Mouse (Mus musculus) bone marrow, adult 2 months (tissue): ENCODE data around the gene Thap8. TPM values are rescaled to one million over a fixed set of nuclear protein-coding genes. Genes with fewer than 3 reads are reported as not detected.
"Not testable (repeated sequence)": the region's sequence is repeated elsewhere in the genome, so short reads cannot be mapped to it uniquely, and the experiment has no call there.

Source experiments
- H3K27ac ChIP-seq: fragments of 200-500 bp; 2 replicates; pipeline ENCODE4 v1.5.1; 2012; ENCODE audit warnings: low read depth, mild to moderate bottlenecking, control low read depth, inconsistent platforms, low read length; ENCODE audit not compliant: control insufficient read depth, poor library complexity, insufficient read depth
- H3K4me1 ChIP-seq: fragments of 200-500 bp; 2 replicates; pipeline ENCODE4 v1.6.1; 2011; ENCODE audit warnings: low read length; ENCODE audit not compliant: control insufficient read depth, insufficient read depth
- H3K4me3 ChIP-seq: fragments of 200-500 bp; replicated peaks from 2 replicates; pipeline ENCODE3; 2011; ENCODE audit warnings: mild to moderate bottlenecking, low read depth, low read length, control low read depth; ENCODE audit not compliant: control insufficient read depth
- CTCF ChIP-seq: fragments of 200-500 bp; IDR thresholded peaks from 2 replicates; pipeline ENCODE4 v1.5.1; 2011; ENCODE audit warnings: low read length, control low read depth; ENCODE audit not compliant: control insufficient read depth, insufficient read depth
- POLR2A ChIP-seq: fragments of 200-500 bp; IDR thresholded peaks from 2 replicates; pipeline ENCODE4 v1.6.1; 2011; ENCODE audit warnings: low read depth, mild to moderate bottlenecking, control low read depth, low read length, borderline replicate concordance; ENCODE audit not compliant: control insufficient read depth
- WGBS: fragments of 180-500 bp; shearing (Covaris S2); methylation state at CpG from one replicate; pipeline ENCODE4 v1.1.7; 2018; 5-methylcytosine and 5-hydroxymethylcytosine counted together
- polyA plus RNA-seq: library from polyadenylated mRNA; stranded (reverse); fragments of >200 nt; gene quantifications from 2 replicates; pipeline ENCODE4 v1.2.4, GENCODE M21; 2011; ENCODE audit warnings: low replicate concordance; ENCODE audit not compliant: missing spikeins, insufficient read depth, insufficient read length

Thap8 gene
- polyA plus RNA-seq, result not detected in 2 replicates

DNA sequence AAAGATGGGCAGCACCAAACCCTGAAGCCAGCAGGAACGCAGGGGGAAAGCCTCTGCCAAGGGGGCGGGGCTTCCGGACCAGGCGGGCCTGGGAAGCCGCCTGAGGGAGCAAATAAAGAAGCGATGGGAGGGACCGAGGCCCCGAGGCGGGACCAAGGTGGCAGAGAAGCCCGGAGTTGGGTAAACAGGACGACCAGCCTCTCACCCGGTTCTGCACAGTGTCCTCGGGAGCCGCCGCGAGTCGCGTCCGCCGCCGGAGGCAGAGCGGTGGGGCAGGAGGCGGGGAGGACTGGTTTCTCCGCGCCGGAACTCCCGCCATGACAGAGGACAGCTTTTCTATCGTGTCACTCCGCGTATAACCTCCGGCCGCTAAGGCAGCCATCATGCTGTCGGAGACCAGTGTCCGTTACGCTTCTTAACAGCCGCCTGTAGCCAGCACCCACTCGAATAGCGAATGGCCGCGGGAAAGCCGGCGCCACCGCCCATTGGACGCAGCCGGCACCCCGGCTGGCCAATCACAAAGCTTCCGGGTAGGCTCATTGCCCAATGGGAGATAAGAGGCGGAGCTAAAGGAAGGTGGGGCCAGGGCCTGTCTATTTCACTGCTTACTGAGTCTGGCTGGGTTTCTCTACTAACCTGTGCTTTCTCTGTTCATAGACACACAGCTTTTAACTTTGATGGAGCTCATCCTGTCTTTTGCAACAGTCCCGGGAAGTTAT is at the start of gene Thap8, which contains the start of gene Wdr62:
Gene Thap8, plus strand, starts transcription at position 144 of the 719 bp plus-strand sequence.
Gene Wdr62, minus strand, starts transcription at position 469 of the 719 bp plus-strand sequence.
- under 1% methylated on average over 49 of the region's 49 CpGs for WGBS
- Histone ChIP-seq H3K4me1 (no peaks in the 10 kb centered on the region; the same call in 1 of the 2 replicates), H3K4me3 (peak within 1 kb of the TSS; percentile 82), H3K27ac (peak within 1 kb of the TSS; percentile 90)
- TF ChIP-seq POLR2A (peak; percentile 60; the same call in 1 of the 2 replicates), CTCF (no peak)

DNA sequence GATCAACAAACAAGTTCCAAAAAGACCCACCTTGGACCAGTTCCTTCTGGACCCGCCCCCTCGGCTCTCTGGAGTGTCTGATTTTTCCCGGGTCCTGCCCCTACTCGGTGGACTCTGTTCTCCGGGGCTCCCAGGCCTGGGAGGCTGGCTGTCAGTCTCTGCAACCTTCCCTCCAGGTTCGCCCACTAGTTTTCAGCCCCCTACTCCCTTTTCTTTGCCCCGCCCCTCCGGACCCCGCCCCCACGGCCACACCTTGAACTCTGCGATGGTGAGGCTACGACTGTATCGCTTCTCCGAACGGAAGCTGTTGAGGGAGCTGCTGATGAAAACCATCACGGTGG is 48.6 kb upstream of the Thap8 start:
- WGBS, result under 1% methylated on average over 16 of the region's 16 CpGs
- peaks cover 1% of the 10 kb centered on the region; the same call in 1 of the 2 replicates for H3K4me1 ChIP-seq
- no peak overlapping the region for H3K27ac ChIP-seq
- no peak for TF ChIP-seq POLR2A
- TF ChIP-seq CTCF, result no peak
- peak overlapping the region; percentile 71 for H3K4me3 ChIP-seq

DNA sequence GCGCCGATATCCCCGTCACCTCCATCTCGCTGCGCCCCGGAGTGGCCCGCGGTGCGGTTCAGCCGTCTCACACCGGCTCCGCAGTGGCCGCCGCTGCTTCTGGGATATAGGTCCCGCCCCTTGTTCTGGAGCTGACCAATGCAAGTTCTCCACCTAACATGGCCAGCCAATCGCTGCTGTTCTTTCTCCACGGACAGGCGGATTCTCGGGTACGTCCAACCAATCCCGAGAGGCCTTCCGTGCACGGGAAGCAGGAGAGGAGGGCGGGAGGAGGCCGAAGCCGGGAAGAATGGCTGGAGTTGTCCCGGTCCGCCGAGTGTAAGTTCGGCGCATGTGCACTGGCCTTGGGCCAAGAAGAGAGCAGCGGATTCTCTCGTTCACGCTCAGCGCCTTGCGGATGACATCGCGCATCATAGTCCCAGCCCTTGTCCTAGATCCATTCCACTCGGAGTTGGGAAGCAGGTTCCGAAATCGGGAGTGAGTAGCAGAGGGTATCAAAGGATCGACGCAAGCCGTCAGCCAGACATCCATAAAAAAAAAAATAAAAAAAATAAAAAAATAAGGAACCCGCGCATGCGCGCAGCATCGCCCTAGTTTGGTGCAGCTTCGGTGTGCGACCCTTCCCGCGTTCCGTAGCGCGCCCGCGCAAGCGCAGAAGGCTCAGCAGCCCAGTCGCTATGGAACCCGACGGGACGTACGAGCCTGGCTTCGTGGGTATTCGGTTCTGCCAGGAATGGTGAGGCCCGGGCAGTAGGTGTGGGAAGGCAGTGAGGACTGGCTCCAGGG is 48.0 kb upstream of the Thap8 start, which contains the start of the genes Polr2i and Tbcb:
Gene Polr2i, plus strand, starts transcription at position 280 of the 786 bp plus-strand sequence.
Gene Tbcb, minus strand, starts transcription at position 604 of the 786 bp plus-strand sequence.
- H3K27ac ChIP-seq, result peak within 1 kb of the TSS; percentile 46
- peak; percentile 69 for TF ChIP-seq POLR2A
- no peak for TF ChIP-seq CTCF
- H3K4me3 ChIP-seq, result peak within 1 kb of the TSS; percentile 71
- H3K4me1 ChIP-seq, result peaks cover 1% of the 10 kb centered on the region; the same call in 1 of the 2 replicates
- under 1% methylated on average over 67 of the region's 67 CpGs for WGBS

DNA sequence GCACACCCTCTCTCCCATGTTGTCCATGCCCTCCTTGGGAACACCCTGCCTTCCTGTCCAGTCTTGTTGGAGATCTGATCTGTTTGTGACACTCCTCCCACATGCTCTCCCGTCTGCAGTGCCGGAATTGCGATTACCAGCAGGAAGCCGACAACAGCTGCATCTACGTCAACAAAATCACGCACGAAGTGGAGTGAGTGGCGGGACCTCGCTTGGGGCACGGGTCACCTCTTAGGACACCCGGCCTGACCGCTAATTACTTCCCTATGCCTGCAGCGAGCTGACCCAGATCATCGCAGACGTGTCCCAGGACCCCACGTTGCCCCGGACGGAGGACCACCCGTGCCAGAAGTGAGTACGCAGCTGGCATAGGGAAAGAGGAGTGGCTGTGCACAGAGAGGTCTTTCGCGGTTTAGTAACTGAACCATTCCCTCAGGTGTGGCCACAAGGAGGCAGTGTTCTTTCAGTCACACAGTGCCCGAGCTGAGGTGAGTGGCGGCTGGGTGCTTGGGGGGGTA is 47.2 kb upstream of the Thap8 start:
- Histone ChIP-seq H3K4me3 (peak overlapping the region; percentile 71), H3K4me1 (peaks cover 1% of the 10 kb centered on the region; the same call in 1 of the 2 replicates), H3K27ac (peak overlapping the region; percentile 30)
- WGBS, result 3% methylated on average over 24 of the region's 24 CpGs
- no peak for TF ChIP-seq POLR2A
- TF ChIP-seq CTCF, result peak; percentile 57

DNA sequence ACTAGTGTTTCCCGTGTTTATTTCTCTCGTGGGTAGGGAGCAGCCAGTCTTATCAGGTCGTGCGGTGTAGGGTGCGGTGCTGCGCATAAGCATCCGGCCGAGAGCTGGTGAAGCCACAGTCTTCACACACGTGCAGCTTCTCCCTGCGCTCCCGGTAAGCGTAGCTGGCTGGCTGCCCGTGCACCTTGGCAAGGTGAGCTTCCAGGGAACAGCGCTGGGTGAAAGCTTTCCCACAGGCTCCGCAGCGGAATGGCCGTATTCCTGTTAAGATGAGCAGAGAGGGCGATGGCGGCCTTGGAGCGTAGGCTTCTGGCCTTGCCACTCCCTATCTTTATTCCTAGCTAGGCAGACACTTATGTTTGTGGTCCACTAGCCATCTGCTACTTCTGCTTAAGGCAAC is 46.5 kb upstream of the Thap8 start:
- H3K27ac ChIP-seq, result no peak overlapping the region
- WGBS, result 87% methylated on average over 20 of the region's 20 CpGs
- TF ChIP-seq POLR2A, result no peak
- TF ChIP-seq CTCF, result no peak
- H3K4me3 ChIP-seq, result no peak overlapping the region
- peaks cover 1% of the 10 kb centered on the region; the same call in 1 of the 2 replicates for H3K4me1 ChIP-seq

DNA sequence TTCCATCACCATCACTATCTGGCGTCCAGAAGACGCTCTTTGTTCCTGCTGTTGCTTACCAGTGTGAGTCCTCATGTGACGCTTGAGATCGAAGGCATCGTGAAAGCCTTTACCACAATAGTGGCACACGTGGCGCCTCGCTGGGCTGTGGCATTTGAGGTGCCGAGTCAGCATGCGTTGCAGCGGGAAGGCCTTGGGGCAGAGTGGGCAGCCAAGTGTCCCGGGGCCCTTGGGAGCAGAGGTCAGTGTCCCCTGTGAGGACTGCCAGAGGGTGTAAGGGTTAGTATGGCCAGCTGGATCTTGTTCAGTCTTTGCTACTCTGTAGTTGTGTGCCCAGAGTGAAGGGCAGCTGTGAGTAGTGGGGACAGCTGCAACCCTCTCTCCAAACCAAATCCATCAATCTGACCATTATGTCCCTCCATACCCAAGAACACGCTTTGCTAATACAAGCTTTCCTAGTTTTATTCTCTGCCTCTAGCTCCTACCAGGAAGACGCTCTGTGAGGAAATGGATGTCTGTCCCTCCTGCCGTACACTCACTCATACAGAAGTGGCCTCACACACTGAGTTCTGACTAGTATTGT is 45.5 kb upstream of the Thap8 start:
- no peak overlapping the region for H3K27ac ChIP-seq
- no peak overlapping the region for H3K4me3 ChIP-seq
- H3K4me1 ChIP-seq, result peaks cover 1% of the 10 kb centered on the region; the same call in 1 of the 2 replicates
- TF ChIP-seq POLR2A (no peak), CTCF (no peak)
- 89% methylated on average over 15 of the region's 15 CpGs for WGBS

DNA sequence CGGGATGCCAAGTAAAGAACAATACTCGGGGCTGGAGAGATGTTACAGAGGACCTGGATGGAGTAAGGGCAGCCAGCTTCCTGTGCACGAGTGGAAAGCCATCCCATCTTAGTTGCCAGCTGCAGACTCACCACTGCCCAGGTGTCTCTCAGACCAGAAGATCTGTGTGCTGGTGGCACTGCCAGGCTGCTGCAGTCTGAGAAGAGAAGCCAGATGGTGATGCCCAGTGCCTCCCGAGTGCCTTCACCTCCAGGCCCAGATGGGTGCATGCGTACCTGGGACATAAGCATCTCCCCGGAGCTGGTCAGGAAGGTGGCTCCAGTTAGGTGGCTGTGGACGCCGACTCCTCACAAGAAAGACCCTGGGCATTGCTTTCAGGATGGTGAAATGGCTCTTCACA is 44.8 kb upstream of the Thap8 start:
- 84% methylated on average over 8 of the region's 8 CpGs for WGBS
- TF ChIP-seq CTCF (no peak), POLR2A (no peak)
- H3K27ac ChIP-seq, result no peak overlapping the region
- peaks cover 1% of the 10 kb centered on the region; the same call in 1 of the 2 replicates for H3K4me1 ChIP-seq
- H3K4me3 ChIP-seq, result no peak overlapping the region

DNA sequence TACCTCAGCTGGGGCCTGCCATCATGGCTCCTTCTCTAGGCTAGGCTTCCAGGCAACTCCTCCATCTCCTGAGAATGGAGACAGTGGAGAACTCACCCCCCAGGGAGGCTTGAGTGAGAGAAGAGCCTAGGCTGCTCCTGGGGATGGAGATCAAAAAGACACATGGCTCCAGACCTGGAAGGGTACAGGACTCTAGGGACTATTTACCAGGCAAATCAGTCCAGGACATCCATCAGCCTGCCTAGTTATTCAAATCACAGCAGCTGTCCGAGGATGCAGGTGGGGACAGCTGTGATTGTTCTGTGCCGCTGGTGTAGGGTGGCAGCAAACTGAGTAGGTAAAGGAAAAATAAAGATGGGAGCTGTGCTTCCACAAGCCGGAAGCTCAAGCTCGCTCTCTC is 44.3 kb upstream of the Thap8 start, which contains the start of gene Ovol3:
Gene Ovol3, minus strand, starts transcription at position 101 of the 400 bp plus-strand sequence.
- Histone ChIP-seq H3K4me3 (no peak within 1 kb of the TSS), H3K27ac (no peak within 1 kb of the TSS), H3K4me1 (peaks cover 1% of the 10 kb centered on the region; the same call in 1 of the 2 replicates)
- WGBS, result 84% methylated on average over 4 of the region's 4 CpGs
- TF ChIP-seq POLR2A, result no peak
- no peak for TF ChIP-seq CTCF

DNA sequence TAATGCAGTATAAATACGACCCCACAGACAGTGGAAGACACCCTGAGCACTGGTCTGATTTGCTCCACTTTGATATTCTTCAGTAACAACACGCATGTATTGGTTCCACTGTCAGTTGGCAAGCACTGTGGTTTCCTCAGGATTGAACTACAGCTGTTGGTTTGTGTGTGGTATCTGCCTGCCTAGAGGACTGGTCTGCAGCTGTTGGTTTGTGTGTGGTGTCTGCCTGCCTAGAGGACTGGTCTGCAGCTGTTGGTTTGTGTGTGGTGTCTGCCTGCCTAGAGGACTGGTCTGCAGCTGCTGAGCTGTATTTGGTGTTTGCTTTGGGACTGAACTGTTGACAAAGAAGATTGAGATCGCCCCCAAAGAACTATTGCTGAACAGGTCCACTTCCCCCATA is 42.5 kb upstream of the Thap8 start:
- not testable (repeated sequence) for H3K27ac ChIP-seq, H3K4me1 ChIP-seq, H3K4me3 ChIP-seq
- 84% methylated on average over 3 of the region's 3 CpGs for WGBS
